Mouse (Mus musculus): ENCODE measurements around the gene Frmd4b.
A peak's percentile ranks its signal among the peaks of the same experiment; 100 is the strongest.

The Frmd4b gene

DNA sequence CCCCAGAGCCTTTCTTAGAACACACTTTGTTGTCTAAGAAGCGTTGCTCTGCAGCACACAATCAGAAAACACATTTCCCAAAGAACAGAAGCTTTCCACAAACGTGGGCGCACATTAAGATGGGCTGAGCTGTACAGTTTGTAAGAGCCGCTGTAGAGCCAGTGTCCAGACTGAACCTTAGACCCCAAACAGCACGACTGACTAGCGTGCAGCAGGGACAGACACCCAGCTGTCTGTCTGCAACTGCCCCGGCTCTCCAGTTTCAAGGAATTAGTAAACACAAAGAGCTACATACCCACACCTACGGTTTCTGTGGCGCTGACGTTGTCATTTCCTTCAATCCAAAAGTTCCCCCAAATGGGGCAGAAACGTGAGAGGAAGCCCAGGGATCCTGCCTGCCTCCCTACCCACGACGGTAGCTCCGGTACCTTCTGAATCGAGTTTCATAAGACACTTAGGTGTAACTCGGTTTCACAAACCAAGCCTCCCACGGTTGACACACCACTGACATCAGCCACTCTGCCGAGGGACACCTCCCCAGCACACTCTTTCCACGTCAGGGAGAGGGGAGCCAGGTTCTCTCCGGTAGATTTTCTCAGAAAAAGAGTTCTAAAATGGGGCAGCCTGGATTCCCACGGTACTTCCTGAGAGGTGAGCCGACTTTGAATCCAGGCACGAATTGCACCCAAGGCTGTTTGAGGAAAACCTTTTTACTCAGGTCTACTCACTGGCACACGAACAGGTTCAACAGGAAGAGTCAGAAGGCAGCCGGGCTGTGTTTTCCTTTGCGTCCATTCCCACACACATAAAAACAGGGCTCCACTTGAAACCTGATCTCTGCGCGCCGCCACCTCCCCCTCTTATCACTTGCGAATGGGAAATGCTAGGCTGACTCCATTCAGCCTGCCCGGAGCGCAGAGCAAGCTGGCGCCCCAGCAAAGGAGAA, 305.5 kb downstream of the Frmd4b start:
- peak; percentile 64 for DNase-seq (ENCODE audit: low spot score)

GRCm38 (mm10) chr6:97310901-97311331, 306.4 kb downstream of the Frmd4b start:
- no peak for DNase-seq (ENCODE audit: low spot score)

DNA sequence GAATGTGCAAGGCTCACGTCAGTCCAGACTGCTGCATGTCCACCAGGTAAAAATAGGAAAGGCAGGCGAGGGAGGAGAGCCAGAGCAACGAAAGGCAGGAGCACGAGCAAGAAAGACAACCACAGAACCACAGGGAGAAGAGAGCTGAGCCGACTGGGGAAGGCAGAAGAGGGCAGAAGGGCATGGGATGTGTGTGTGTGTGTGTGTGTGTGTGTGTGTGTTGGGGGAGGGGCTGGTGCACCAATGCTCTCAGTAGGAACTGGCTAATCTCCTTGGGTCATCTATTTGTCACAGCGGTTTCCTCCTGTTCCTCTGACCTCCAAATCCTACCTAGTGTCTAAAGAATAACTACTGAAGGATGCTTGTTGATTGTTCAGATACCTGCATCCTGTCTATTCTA, 308.2 kb downstream of the Frmd4b start:
- DNase-seq (ENCODE audit: low spot score), result no peak

DNA sequence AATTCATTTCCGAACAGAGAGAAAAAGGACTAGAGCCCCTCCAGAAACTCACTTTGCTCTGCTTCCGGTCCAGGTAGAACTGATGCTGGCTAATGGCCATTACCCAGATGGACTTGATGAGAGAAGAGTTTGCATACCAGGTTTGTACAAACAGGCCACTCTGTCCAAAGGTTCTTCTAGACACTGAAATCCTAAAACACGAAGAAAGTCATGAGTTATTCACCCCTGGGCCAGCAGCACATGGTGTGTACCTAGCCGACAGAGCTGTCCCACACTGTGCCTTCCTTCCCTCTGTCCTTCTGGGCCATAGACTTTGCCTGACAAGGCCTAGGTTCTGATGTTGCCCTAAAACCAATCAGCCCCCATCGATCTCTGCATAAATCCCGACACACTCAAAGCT, 308.8 kb downstream of the Frmd4b start:
- no peak for DNase-seq (ENCODE audit: low spot score)

GRCm38 (mm10) chr6:97307231-97307630, 310.1 kb downstream of the Frmd4b start:
- no peak for DNase-seq (ENCODE audit: low spot score)

DNA sequence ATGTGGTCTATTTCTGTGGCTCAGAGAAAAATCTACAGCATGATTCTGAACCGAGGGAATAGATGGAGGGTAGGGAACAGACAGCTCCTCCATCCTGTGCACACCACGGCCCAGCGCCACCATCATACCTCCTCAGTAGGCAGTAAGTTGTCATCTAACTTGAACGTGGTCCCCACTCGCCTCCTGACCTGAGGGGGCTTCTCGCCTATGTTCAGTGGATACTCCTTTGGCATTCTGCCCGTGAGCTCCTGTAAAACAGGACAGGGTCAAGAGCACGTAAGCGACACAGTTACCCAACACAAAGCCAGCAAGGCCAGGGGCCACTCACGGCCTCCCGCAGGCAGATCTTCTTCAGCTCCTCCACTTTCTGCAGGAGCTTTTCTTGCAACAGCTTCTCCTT, 311.0 kb downstream of the Frmd4b start:
- no peak for DNase-seq (ENCODE audit: low spot score)

DNA sequence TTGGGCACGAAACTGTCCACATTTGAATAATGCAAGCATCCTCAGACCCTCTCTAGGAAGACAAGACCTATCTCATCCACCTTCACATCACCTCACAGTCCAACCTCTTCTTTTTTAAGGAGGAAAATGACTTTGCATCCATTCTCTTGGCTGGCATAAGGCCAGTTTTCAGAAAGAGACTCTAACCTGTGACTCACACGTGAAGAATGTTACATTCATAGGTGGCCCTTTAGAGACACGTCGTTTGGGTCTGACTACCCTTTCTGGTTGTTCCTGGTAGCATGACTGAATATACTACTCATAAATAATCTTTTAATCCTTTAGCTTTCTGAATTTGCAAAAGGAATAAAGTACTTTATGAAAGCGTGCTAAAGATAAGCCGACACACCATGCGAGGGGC, 311.9 kb downstream of the Frmd4b start:
- DNase-seq (ENCODE audit: low spot score), result no peak

GRCm38 (mm10) chr6:97305010-97305409, 312.3 kb downstream of the Frmd4b start:
- no peak for DNase-seq (ENCODE audit: low spot score)

- no peak for DNase-seq (ENCODE audit: low spot score)
Measured at GRCm38 (mm10) chr6:97303277-97304109, 313.8 kb downstream of the Frmd4b start.

GRCm38 (mm10) chr6:97302303-97302702, 315.0 kb downstream of the Frmd4b start:
- peak; percentile 47 for DNase-seq (ENCODE audit: low spot score)

GRCm38 (mm10) chr6:97300659-97301058, 316.7 kb downstream of the Frmd4b start:
- DNase-seq (ENCODE audit: low spot score), result no peak

- no peak for DNase-seq (ENCODE audit: low spot score)
Measured at GRCm38 (mm10) chr6:97300180-97300579, 317.2 kb downstream of the Frmd4b start.

GRCm38 (mm10) chr6:97297151-97297550, 320.2 kb downstream of the Frmd4b start:
- DNase-seq (ENCODE audit: low spot score), result no peak

DNA sequence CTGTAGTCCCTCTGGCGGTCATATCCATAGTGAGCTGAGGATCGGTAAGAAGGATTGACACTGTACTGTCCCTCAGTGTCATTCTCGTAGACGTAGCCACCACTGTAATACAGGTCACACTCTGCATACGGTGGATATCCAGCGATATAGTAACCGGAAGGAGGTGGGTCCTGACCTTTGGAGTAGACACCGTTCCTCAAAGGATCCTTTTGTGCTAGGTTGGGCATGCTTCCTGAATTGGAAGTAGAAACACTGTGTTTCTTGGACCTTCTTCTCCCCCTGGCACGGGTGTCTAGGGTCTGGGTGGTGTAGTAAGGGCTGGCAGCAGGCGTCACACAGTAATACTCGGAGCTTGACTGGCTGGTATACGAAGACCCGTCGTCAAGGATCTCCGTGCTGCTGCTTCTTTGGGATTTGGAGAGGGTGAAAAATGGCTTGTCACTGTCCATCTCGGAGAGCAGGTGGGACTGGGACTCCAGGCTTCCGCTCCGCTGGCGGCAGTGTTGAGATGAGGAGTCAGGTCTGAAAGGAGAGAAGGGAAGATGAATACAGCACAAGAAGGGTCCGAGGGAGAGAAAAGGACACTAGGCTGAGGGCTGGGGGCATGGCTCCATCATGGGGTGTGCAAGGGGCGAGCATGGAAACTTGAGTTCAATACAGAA, 321.3 kb downstream of the Frmd4b start:
- DNase-seq (ENCODE audit: low spot score), result no peak

DNA sequence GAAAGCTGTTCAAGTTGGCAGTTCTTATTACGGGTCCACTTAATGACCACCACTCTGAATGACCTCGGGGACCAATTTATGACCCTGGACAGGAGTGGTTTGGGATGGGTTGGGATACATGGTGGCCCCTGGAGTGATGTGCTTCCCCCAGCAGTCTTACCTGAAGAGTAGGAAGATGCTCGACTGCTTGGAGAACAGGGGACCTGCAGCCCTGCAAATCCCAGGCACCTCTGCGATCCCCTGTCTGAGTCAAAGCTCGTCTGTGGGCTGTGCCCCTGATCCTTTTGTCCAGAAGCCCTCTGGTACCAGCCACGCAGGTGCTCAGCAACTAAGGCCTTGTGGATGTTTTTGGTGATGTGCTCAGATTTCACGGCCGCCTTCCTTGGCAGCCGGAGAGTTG, 321.9 kb downstream of the Frmd4b start:
- no peak for DNase-seq (ENCODE audit: low spot score)

DNA sequence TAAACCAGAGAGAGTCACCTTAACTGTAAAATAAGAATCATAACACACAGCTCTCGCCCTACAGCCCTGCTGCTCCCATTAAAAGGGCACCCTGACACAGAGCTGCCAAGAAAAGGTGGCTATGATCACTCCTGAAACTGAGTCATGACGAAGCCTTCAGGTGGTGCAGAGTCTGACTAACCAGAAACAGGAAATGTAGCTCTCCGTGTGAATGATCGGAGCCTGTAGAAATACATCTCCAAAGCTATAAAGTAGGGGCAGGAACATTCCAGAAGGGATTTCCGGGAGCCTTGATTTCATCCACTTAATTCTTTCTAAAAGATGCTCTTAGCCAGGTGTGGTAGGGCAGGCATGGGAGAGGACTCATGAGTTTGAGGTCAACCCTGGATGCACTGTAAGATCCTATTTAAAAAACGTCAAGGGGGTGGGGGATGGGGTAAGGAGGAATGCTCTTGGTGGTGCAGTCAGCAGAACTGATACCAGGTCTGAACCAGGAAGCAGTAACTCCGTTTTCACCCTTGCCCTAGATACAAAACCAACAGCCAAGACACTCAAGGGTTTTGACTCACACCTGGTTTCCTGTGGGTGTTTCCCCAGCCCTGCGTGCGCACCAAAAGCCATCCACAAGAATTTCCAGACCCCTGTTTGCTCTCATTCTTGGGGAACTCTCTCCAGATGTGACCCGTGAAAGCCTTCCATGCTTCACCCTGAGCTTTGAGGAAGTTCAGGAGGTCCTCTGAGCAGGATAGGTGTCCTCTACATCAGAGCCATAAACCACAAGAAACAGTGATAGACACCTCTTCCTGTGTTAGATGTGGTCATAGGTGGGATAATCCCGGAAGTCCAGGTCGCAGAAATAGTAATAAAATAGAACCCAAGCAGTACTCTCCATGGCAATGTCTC, 323.4 kb downstream of the Frmd4b start:
- DNase-seq (ENCODE audit: low spot score), result no peak

DNA sequence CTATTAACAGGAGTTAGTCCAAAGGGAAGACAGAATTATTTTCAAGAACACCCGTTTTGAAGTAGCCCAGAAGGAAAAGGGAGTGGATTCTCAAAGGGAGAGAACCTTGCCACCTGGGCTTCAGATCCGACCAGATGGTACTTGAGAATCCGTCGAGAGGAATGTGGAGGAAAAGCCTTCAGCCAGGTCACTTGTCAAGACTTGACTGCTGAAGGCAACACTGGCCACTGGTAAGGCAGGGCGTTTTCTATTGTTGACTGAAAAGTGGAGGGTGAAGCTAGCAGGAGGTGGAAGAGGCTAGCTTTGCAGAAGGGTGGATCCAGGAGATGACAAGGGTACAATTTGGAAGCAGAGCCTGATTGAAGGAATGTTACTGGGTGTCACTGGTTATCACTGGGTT, 324.4 kb downstream of the Frmd4b start:
- no peak for DNase-seq (ENCODE audit: low spot score)

GRCm38 (mm10) chr6:97292096-97292495, 325.2 kb downstream of the Frmd4b start:
- no peak for DNase-seq (ENCODE audit: low spot score)

DNA sequence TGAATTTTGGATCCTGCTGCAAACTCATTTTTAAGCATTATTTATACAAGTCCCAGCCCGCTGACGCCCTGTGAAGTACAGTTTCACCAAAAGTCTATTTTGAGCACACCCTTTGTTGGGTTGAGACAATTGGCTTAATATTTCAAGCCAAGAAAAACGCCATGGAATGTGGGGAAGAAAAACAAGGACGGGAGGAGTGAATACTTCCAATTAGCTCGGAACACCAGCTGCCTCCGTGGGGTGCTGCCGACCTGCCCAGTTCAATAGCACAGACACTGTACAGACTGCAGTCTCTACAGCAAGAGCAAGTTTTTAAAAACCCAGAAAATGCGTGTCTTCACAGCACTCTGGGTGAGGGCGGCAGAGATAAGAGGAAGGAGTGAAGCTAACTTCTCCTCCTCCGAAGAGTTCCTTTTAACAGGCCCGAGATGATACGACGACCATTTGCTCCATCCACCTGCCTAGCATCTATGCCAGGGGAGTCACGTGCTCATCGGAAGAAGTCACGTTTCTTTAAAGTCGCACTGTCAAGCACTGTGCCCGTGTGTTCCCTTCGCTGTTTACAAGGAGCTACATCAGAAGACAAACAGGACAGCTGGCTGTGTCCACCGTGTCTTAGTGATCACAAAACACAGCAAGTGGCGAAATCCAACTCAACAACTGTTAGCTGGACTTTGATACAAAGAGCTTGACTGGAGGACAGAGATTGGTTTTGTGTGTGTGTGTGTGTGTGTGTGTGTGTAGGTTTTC, 326.0 kb downstream of the Frmd4b start:
- DNase-seq (ENCODE audit: low spot score), result no peak

DNA sequence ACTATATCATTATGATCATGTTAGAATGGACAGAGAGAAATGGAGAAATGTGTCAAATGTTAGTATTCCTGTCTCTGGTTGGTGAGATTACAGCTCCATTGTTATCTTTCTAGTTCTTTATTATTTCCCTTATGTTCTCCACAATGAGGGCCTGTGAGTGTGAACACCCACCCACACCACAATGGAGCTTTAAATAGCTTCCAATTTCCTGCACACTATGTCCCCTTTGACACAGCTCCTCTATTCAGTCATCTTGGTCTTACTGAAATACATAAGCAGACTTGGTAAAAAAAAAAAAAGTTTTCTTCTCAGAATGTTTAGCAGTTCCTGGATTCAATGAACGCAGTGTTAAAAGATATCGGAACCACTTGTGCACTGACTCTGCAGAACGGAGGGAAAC, 326.7 kb downstream of the Frmd4b start:
- no peak for DNase-seq (ENCODE audit: low spot score)

GRCm38 (mm10) chr6:97289838-97290237, 327.5 kb downstream of the Frmd4b start:
- no peak for DNase-seq (ENCODE audit: low spot score)

All from retina, embryonic 14.5 days (tissue).